Mouse (Mus musculus) ES-CJ7 (cell line): Measurements from ENCODE around the gene Man1c1.

Source experiments
- DNase-seq: peaks from one replicate; pipeline ENCODE4 v3.0.0; 2011; ENCODE audit warnings: low read depth, low spot score

The Man1c1 gene

GRCm38 (mm10) chr4:134703835-134704546 is at the start of gene Man1c1:
TSS of gene Man1c1 (minus strand) at chr4:134704290.
- peak; percentile 97 for DNase-seq

- DNase-seq: no peak
Observed at GRCm38 (mm10) chr4:134753516-134754261, 49.6 kb upstream of the Man1c1 start.

GRCm38 (mm10) chr4:134752911-134753426 is 48.9 kb upstream of the Man1c1 start:
- DNase-seq: no peak

GRCm38 (mm10) chr4:134751682-134752380 is 47.7 kb upstream of the Man1c1 start:
- no peak for DNase-seq

GRCm38 (mm10) chr4:134750825-134751224 is 46.7 kb upstream of the Man1c1 start:
- DNase-seq: no peak

- no peak for DNase-seq
Observed at GRCm38 (mm10) chr4:134750263-134750662, 46.2 kb upstream of the Man1c1 start.

GRCm38 (mm10) chr4:134749301-134750030 is 45.4 kb upstream of the Man1c1 start:
- peak; percentile 90 for DNase-seq

GRCm38 (mm10) chr4:134745900-134746661 is 42.0 kb upstream of the Man1c1 start:
- peak; percentile 74 for DNase-seq

- DNase-seq: no peak
Observed at GRCm38 (mm10) chr4:134743881-134744633, 40.0 kb upstream of the Man1c1 start.

- no peak for DNase-seq
Observed at GRCm38 (mm10) chr4:134741949-134742348, 37.9 kb upstream of the Man1c1 start.

GRCm38 (mm10) chr4:134740186-134740585 is 36.1 kb upstream of the Man1c1 start:
- no peak for DNase-seq

- no peak for DNase-seq
Observed at GRCm38 (mm10) chr4:134739530-134739929, 35.4 kb upstream of the Man1c1 start.

GRCm38 (mm10) chr4:134737365-134737910 is 33.3 kb upstream of the Man1c1 start:
- no peak for DNase-seq

GRCm38 (mm10) chr4:134736147-134736546 is 32.1 kb upstream of the Man1c1 start:
- no peak for DNase-seq

GRCm38 (mm10) chr4:134734629-134735081 is 30.6 kb upstream of the Man1c1 start:
- DNase-seq: peak; percentile 91

- peak; percentile 97 for DNase-seq
Observed at GRCm38 (mm10) chr4:134734038-134734628, 30.0 kb upstream of the Man1c1 start.

GRCm38 (mm10) chr4:134733371-134733770 is 29.3 kb upstream of the Man1c1 start:
- no peak for DNase-seq

- DNase-seq: peak; percentile 92
Observed at GRCm38 (mm10) chr4:134730106-134730505, 26.0 kb upstream of the Man1c1 start.

- DNase-seq: peak; percentile 57
Observed at GRCm38 (mm10) chr4:134725735-134726345, 21.8 kb upstream of the Man1c1 start.
